Mouse (Mus musculus) retina, embryonic 14.5 days (tissue): ENCODE results near the gene Vmp1.
A peak's percentile ranks its signal among the peaks of the same experiment; 100 is the strongest.

Experiments
- DNase-seq: peaks from one replicate; pipeline ENCODE4 v3.0.0-alpha.2; 2015; ENCODE audit warnings: low spot score

Gene Vmp1

DNA sequence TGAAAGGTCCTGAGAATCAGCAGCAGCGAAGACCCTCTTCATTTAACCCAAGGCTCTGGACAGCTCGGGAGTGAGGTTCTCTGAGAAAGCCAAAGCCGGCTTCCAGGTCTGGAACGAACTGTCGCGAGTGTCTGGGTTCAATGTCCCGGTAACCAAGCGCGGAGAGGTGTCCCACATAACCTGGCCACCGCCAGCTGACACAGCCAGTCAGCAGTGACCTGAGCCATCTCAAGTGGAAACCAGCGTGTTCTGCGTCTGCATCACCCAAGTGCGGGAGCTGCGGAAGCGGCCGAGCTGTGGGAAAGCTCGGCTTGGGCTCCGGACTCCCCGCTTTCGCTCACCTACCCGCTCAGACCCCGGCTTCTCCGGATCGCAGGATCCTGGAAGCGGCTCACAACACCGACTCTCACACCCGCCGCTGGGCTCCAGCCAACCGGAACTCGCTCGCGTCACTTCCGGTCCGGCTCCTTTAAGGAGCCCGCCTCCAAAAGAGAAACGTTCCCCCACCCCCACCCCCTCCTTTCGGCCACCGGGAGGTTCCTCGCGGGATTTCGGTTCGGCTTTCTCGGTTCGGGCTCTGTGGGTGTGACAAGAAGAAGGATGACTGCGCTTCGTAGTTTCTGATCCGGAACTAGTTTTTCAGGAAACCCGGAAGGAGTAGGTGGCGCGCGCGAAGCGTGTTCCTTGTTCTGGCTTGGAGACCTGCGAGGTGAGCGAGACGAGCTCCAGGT, at the start of gene Vmp1, which contains the start of gene Ptrh2:
Gene Vmp1 (minus strand): TSS at position 442 of the 731 bp plus-strand sequence.
Gene Ptrh2 (plus strand): TSS at position 591 of the 731 bp plus-strand sequence.
- peak; percentile 97 for DNase-seq

DNA sequence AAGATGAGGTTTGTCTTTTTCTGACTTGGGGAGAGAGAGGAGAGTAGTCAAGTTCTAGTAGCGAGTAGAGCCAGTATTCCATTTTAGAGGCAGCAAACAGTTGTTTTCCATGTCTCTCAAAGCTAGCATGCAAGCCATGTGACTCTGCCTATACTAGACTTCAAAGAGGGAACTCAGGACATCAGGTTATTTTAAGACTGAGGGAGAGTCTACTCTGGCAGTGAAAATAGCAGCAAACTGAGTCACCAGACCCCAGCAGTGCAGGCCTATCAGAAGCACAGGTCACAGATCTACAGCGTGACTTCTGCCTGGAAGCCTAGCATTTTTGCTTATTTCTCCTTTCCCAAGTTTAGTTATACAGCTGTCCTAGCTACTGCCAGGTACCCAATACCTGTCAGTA, 47.8 kb upstream of the Vmp1 start:
- no peak for DNase-seq

DNA sequence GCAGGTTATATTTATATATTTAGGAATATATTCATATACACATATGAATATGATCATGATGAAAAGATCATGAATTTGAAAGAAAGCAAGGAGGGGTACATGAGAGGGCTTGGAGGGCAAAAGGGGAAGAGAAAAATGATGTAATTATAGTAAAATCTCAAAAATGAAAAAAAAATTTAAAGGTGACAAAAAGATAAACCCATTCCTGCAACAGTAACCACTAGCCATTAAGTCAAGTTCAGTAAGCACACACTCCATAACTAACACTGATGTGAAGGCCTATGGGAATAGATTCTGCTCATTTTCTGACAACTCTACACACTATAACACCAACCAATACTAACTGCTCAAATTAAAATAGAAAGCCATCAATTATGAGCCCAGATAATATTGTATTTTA, 42.0 kb upstream of the Vmp1 start:
- no peak for DNase-seq

DNA sequence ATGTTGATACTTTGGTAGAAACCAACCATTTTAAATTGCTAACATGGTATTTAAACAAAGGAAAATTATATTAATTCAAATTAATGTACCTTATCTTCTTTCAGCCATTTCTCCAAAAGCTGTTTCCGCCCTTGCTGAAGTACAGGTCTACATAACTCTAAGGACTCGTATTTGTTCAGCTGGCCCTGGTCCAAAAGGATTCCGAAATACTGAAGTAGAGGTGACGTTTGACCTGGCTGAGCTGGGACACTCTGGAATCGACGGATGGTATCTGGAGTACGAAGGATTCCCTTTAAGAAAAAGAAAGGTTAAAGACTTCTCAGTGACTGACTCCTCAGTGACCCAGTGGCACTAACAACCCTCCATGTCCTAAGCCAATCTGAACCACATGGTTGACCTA, 41.3 kb upstream of the Vmp1 start:
- no peak for DNase-seq

DNA sequence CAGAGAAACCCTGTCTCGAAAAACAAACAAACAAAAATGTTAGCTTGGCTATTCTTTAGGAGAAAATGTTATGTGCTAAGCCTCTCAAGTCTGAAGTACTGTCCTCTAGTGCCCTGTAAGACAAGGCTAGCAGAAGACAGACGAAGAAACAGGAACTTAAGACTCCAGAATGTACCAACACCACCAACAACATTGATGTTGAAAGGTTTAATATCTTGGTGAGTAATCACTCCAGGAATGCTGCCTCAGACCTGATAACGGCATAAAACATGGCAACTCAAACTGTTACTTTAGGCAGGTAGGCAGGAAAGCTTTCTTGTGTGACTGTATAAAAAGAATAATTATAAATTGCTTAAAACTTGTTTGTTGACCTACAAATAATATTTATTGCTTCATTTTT, 40.4 kb upstream of the Vmp1 start:
- no peak for DNase-seq

DNA sequence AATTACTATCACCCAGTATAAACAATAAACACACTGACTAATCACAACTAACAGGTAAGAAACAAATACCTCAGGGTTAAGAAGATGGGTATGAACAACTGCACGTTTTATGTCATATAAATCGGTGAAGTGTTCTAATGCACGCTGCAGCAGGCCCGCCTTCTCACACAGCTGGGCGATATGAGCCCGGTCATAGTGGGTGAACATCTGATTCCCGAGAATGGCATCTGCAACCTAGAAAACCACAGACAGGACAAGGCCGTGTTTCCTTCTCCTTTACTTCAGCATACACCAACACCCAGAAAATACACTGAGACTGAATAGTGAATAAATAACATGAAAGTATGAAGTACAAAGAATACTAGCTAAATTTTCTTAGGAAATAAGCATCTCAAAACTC, 35.8 kb upstream of the Vmp1 start:
- DNase-seq, result no peak

DNA sequence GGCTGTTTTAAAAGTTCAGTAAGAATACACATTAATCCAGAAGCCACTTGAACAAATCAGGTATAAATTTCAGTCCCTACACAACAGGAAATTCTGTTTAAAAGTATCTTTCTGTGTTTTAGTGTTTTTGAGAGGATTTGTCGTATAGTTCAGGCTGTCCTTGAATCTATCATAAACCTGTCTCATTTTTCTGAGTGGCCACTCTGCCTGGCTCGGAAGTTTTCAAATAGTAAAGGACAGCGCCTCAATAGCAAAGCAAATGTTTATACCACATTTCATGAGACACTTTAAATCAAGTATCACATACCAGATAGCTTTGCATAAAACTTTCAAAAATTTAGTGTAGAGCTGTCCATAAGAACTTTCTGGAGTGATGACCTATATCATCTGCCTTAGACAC, 34.7 kb upstream of the Vmp1 start:
- DNase-seq, result no peak

DNA sequence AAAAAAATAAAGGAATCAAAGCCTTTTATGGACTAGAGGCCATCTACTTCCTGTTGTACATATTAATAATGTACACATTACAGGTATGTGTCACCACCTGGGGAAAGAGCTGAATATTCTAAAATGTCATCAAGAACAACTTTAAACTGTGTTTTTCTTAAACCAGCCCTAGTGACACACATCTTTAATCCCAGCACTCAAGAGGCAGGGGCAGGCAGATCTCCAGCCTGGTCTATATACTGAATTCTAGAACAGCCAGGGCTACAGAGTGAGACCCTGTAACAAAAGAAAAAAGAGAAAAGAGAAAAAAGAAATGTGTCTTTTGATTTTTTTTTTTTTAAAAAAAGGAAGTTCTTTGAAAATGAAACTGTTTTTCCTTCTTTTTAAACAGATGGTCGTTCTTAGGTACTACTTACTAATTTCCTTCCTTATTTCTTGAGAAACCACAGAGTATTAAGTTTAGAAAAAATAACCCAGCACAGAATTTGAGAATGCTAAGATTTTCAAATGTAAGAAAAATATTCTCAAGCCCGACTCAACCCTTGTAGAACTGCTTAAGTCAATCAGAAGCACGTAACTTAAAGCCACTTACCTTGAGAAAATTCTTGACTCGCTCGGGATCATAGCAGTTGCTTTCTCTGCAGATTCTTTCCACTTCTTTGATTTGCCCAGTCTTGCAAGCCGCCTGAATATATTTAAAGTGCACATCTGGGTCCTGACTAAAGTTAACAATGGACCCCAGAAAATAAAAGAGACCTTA, 33.9 kb upstream of the Vmp1 start:
- no peak for DNase-seq

DNA sequence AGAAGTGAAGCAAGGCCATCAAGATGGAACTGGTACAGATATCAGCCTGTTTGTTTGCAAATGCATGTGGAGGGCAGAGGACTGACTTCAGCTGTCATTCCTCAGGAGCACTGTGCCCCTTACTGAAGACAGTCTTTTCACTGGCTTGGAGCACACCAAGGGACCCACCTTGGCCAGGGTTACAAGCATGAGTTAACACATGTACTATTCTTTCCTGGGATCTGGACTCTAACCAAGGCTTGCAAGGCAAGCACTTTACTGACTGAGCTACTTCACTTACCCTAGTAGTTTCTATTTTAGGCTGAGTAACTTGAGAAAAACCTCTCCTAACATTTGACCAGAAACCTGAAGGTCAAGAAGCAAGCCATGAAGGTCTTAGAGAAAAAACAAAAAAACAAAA, 31.0 kb upstream of the Vmp1 start:
- no peak for DNase-seq

DNA sequence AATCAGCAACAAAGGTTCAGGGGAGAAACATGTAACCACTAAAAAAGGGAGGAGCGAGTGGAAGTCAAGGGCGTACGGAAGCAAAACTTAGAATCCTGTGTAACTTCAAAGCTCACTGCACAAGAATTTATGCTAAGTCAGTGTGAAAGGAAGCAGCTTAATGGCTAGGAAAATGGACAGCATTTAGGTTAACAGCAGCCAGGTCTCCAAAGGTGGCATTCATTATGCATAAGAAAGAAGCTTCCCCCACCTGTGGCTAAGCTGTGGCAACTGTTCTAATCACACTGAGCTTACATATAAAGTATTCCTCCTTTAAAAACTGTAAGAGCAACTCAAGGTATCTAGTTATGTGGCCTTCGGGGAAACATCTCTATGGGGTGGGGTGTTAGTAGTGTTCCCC, 17.5 kb upstream of the Vmp1 start:
- DNase-seq, result no peak

DNA sequence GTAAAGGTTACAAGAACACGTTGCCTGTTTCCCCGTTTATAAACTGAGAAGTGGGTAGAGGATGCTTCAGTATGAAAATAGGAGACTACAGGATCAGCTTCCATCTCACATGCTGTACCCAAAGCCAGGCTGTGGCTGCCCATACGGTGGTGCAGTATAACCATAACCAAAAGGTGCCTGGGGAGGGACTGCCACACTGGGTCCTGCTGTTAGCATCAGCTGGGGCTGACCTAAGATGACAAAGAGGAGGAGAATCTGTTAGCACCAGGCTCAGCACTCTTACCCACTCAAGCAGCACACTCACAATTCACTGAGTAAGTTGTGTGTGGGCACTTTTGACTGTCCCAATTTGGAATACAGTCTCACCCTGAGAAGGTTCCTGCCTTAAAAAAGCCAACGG, 11.8 kb upstream of the Vmp1 start:
- no peak for DNase-seq

DNA sequence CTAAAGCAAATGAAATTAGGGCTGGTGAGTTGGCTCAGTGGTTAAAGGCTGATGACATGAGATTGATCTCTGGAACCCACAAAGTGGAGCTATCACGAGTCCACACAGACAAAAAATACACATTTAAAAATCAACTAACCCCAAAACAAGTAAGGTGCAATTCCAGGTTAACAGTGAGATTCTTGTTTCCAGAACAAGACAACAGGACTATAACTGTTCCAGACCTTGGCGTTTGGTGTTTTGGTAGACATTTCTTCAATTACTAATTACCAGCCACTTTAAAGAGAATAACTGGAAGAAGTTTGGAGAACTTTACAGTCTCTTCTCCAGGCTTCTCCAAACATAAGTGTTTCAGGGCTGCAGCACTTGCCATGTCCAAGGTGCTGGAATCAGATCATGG, 8.9 kb upstream of the Vmp1 start:
- no peak for DNase-seq

DNA sequence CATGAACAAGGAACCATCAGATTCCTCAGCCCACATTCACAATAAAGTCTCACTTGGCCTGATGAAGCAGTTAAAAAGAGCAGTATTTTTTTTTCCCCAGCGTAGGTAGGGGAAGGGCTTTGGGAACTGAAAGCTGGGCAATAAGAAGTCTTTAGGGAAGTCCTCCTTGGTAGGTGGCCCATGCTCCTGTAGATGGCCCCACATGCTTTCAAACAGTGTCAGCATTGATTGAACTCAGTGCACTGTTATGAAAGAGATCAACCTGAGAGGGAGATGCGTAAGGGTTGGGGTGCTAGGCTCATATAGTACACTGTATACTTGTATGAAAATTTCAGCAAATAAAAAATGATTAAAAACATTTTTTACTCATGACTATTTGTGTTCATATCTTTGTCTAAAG, 8.3 kb upstream of the Vmp1 start:
- no peak for DNase-seq

DNA sequence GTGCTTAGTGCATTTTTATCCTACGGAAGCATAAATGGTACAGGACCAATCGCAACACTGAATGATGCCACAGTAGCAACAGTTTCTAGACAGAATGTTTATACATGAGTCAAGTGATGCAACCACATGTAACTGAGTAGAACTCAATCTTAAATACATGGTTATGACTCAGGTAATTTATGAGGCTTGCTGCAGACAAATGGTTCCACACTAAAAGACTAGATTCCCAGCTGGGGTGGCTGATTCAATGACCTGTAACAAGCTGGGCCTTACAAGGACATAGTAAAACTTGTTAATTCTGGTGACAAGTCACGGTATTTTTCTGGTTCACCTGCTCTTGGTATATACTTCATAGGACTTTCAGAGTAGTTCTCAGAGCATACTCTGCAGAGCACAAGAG, 7.8 kb upstream of the Vmp1 start:
- DNase-seq, result no peak

DNA sequence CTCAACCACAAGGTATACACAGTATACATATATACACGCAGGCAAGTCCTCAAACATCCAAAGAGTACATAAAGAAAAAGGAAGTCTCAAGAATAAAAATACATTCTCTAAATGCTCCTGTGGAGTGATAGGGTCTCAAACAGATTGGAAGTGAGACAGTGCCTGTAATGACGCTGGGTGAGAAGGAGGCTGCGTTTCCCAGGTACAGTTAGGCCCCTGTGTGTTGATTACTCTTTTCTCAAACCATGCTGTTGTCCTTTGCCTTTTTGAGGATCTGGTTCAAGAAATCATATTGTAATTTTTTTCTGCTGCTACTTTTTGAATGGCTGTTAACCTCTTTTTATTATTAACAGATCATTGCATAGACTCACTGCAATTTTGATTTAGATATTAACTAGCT, 6.7 kb upstream of the Vmp1 start:
- DNase-seq, result no peak

DNA sequence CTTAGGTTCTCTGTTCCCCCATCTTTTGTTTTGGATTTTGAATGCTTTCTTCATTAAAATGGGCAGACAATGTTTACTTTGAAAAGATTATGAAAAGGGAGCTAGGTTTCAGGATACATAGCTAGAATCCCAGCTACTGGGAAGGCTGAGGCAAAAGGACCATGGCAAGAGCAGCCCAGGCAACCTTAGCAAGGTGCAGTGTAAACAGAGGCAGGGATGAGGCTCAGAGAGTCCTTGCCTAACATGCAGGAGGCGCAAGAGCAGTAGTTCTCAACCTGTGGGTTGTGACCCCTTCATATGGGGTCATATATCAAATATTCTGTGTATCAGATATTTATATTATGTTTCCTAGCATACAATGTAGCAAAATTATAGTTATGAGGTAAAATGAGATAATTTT, 1.7 kb upstream of the Vmp1 start:
- no peak for DNase-seq

DNA sequence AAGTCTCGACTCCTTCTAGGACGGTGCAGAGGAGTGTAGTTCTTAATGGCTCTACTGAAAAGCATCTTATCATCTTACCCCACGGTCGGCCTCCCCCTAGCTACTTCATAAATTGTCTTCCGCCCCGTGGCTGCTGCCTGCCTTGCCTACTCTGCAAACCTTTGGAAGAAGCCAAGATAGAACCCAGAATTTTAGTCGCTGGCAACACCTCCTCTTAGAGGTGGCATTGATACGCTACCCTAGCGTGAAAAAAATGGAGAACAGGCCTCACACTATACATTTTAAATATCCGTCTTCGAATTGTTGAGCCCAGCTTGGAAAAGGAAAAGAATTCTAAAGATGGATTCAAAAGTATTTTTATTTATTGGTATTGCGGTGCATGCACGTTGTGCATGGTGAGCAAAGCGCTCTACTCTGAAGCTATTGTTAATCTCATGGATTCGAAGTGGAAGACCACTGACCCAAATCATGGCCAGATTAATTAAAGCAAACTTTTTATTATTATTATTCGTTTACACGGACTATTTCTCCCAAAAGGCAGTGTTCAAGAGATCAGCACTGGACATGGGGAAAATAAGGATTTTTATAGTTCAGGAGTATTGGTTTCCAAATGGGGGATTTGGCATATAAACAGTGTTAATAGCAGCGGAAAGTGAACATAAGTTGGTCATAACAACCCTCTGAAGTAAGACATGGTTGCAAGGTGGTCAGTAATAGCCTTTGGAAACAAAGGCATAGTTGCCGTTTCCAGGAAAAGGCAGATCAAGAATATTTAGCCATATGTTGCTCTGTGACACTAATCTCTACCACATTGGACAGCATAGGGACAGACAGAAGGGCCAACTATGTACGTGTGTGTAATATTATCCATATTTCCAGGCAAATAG, 733 bp upstream of the Vmp1 start:
- no peak for DNase-seq

DNA sequence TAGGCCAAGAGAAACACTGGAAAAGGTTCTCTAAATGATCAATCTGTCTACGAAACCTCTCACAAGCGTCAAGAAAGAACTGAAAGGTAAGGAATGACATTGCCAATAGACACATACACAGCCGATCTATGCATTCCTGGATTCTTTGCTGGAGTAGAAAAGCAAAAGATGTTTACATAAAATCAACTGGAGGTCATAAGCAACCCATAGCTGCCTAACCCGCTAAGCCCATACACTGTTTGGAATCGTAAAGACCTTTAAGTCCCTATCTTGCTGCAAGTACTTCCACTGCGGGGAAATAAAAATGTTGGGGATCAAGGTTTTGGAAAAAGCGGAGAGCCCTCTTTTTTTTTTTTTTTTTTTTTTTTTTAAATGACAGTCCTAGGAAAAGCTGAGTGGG, 775 bp downstream of the Vmp1 start:
- DNase-seq, result no peak

DNA sequence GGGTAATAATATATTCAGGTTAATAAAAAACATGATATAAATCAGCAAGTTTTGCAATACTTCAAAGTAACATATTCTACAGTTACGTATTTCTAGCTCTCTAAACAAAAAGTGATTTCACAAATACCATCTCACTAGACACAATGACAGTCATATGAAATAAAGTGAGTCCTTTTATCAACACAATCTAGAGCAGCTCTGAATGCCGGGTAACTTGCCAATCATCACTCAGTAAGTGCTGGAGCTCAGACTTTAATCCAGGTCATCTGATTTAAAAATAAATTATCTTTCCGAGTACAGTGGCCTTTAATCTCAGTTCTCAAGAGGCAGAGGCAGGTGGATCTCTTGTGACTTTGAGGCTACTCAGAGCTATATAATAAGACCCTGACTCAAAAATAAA, 2.2 kb downstream of the Vmp1 start:
- DNase-seq, result no peak

DNA sequence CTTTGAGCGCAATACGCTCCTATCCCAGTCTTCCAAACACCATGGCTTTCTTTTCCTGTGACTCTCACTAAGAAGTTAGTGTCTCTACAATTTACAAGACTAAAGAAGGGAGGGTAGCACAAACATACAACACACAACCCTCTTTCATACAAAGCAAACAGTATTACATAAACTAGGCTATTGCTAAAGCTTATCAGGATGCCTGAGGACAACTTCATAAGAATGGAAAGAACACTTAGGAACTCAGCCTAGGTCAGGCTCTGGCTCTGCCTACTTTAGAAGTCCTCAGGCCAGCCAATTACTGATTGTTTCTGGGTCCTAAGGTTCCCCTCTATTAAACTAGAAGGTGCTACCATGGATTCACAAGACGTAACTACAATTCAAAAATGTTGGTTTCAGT, 2.9 kb downstream of the Vmp1 start:
- DNase-seq, result no peak

DNA sequence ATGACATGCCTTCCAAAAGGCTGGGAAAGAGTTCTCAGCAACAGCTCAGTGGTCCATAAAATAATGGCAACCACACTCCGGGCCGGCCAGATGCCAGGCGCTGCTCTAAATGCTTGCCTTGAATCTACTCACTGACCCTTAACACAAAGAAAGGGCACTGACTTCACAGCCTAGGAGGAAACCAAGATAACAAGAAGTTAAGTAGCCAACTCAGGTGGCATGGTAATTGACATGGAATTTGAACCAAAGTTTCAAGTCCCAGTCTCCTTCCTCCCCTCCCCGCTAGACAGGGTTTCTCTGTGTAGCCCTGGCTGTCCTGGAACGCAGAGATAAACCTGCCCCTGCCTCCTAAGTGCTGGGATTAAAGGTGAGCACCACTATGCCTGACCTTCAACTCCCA, 4.7 kb downstream of the Vmp1 start:
- no peak for DNase-seq

DNA sequence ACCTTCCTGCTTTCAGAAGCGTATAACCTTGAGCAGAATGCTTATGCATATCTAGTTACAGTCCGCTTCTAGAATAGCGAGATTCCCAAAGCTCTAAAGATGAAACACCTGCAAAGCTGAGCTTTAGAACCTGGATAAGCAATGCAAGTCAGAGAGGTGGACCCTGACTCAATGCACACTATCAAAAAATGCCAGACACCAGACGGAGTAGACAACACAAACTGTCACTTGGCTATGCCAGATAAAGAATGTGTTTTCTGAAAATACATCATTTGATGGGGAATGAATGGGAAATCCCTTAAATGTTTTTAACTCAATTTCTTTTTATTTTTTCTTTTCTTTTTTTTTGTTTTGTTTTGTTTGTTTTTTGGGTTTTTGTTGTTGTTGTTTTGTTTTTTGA, 8.1 kb downstream of the Vmp1 start:
- DNase-seq, result no peak

DNA sequence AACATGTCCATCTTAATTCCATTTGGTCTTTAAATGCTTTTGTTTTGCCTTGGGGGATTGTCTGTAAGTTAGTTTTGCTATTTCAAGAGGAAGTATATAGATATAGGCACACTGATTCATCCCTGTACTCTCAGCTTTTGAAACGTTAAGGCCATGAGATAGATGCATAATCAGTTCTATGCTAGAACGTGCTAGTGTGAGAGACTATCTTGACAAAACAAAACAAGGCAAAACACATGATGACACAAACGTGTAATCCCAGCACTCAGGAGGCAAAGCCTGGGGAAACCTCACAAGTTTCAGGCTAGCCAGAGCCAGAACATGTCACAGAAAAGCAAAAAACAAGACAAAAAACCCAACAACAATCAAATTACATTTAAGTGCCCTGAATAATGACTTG, 10.9 kb downstream of the Vmp1 start:
- no peak for DNase-seq
